Mouse (Mus musculus): ENCODE results near the gene Fbxl14. TPM values are rescaled to one million over a fixed set of nuclear protein-coding genes. Genes with fewer than 3 reads are reported as not detected.

The Fbxl14 gene
- polyA plus RNA-seq, 1 experiment from 2014 or later, result 3.8 TPM

- Histone ChIP-seq H3K9me3 (no peaks in the 10 kb centered on the region), H3K36me3 (no peaks in the 10 kb centered on the region), H3K9ac (no peak overlapping the region), H3K4me2 (no peak overlapping the region), H3K27ac (no peak overlapping the region), H3K4me3 (no peak overlapping the region), H3K27me3 (no peaks in the 10 kb centered on the region), H3K4me1 (peaks cover 10% of the 10 kb centered on the region)
- ATAC-seq (ENCODE audit: insufficient number of reproducible peaks, low FRiP score, low TSS enrichment, low read depth), result no peak
- 92% methylated on average over 6 of the region's 6 CpGs for WGBS
Measured at GRCm38 (mm10) chr6:119508221-119508620, 28.8 kb downstream of the Fbxl14 start.

GRCm38 (mm10) chr6:119508634-119509375 is 29.3 kb downstream of the Fbxl14 start:
- Histone ChIP-seq H3K9ac (no peak overlapping the region), H3K36me3 (no peaks in the 10 kb centered on the region), H3K27me3 (no peaks in the 10 kb centered on the region), H3K4me2 (no peak overlapping the region), H3K27ac (no peak overlapping the region), H3K4me1 (peaks cover 16% of the 10 kb centered on the region), H3K4me3 (no peak overlapping the region), H3K9me3 (no peaks in the 10 kb centered on the region)
- 81% methylated on average over 10 of the region's 10 CpGs for WGBS
- no peak for ATAC-seq (ENCODE audit: insufficient number of reproducible peaks, low FRiP score, low TSS enrichment, low read depth)

GRCm38 (mm10) chr6:119509437-119510037 is 30.1 kb downstream of the Fbxl14 start:
- no peak overlapping the region for H3K4me3 ChIP-seq
- H3K9ac ChIP-seq, result no peak overlapping the region
- no peak overlapping the region for H3K4me2 ChIP-seq
- no peaks in the 10 kb centered on the region for H3K9me3 ChIP-seq
- H3K27me3 ChIP-seq, result no peaks in the 10 kb centered on the region
- no peak overlapping the region for H3K27ac ChIP-seq
- ATAC-seq (ENCODE audit: insufficient number of reproducible peaks, low FRiP score, low TSS enrichment, low read depth), result no peak
- H3K4me1 ChIP-seq, result peaks cover 23% of the 10 kb centered on the region
- WGBS, result 80% methylated on average over 13 of the region's 13 CpGs
- H3K36me3 ChIP-seq, result no peaks in the 10 kb centered on the region

- WGBS, result 86% methylated on average over 11 of the region's 11 CpGs
- Histone ChIP-seq H3K4me1 (peaks cover 28% of the 10 kb centered on the region), H3K27me3 (no peaks in the 10 kb centered on the region), H3K4me3 (no peak overlapping the region), H3K9ac (no peak overlapping the region), H3K36me3 (no peaks in the 10 kb centered on the region), H3K4me2 (no peak overlapping the region), H3K27ac (no peak overlapping the region), H3K9me3 (no peaks in the 10 kb centered on the region)
- no peak for ATAC-seq (ENCODE audit: insufficient number of reproducible peaks, low FRiP score, low TSS enrichment, low read depth)
Measured at GRCm38 (mm10) chr6:119512701-119513100, 33.2 kb downstream of the Fbxl14 start.

- ATAC-seq (ENCODE audit: insufficient number of reproducible peaks, low FRiP score, low TSS enrichment, low read depth), result no peak
- WGBS, result 69% methylated on average over 5 of the region's 5 CpGs
Measured at GRCm38 (mm10) chr6:119513452-119513851, 34.0 kb downstream of the Fbxl14 start.

GRCm38 (mm10) chr6:119514085-119514484 is 34.6 kb downstream of the Fbxl14 start:
- peaks cover 28% of the 10 kb centered on the region for H3K4me1 ChIP-seq
- H3K9ac ChIP-seq, result no peak overlapping the region
- H3K36me3 ChIP-seq, result no peaks in the 10 kb centered on the region
- H3K4me3 ChIP-seq, result no peak overlapping the region
- no peak overlapping the region for H3K27ac ChIP-seq
- H3K4me2 ChIP-seq, result no peak overlapping the region
- H3K9me3 ChIP-seq, result no peaks in the 10 kb centered on the region
- no peaks in the 10 kb centered on the region for H3K27me3 ChIP-seq
- no peak for ATAC-seq (ENCODE audit: insufficient number of reproducible peaks, low FRiP score, low TSS enrichment, low read depth)
- WGBS, result 62% methylated on average over 7 of the region's 7 CpGs

More at GRCm38 (mm10) chr6:119513452-119513851, 34.0 kb downstream of the Fbxl14 start:
- H3K9me3 ChIP-seq, result no peaks in the 10 kb centered on the region
- no peak overlapping the region for H3K4me2 ChIP-seq
- H3K27ac ChIP-seq, result no peak overlapping the region
- no peaks in the 10 kb centered on the region for H3K27me3 ChIP-seq
- H3K4me1 ChIP-seq, result peaks cover 28% of the 10 kb centered on the region
- H3K4me3 ChIP-seq, result no peak overlapping the region
- no peak overlapping the region for H3K9ac ChIP-seq
- H3K36me3 ChIP-seq, result no peaks in the 10 kb centered on the region

- WGBS, result 57% methylated on average over 9 of the region's 9 CpGs
- peaks cover 10% of the 10 kb centered on the region for H3K4me1 ChIP-seq
Measured at GRCm38 (mm10) chr6:119520731-119521130, 41.3 kb downstream of the Fbxl14 start.

GRCm38 (mm10) chr6:119521482-119521900 is 42.0 kb downstream of the Fbxl14 start:
- Histone ChIP-seq H3K4me1 (peaks cover 10% of the 10 kb centered on the region), H3K4me2 (no peak overlapping the region), H3K36me3 (no peaks in the 10 kb centered on the region), H3K9me3 (no peaks in the 10 kb centered on the region), H3K4me3 (no peak overlapping the region), H3K27ac (0 out of 2 replicates have a peak overlapping the region, but pooled peaks have one; percentile 22), H3K27me3 (no peaks in the 10 kb centered on the region), H3K9ac (no peak overlapping the region)
- WGBS, result 70% methylated on average over 3 of the region's 3 CpGs
- no peak; the same call in 1 of the 2 replicates for ATAC-seq (ENCODE audit: insufficient number of reproducible peaks, low FRiP score, low TSS enrichment, low read depth)

More at GRCm38 (mm10) chr6:119520731-119521130, 41.3 kb downstream of the Fbxl14 start:
- no peak for ATAC-seq (ENCODE audit: insufficient number of reproducible peaks, low FRiP score, low TSS enrichment, low read depth)
- H3K9ac ChIP-seq, result no peak overlapping the region
- no peak overlapping the region for H3K4me3 ChIP-seq
- no peak overlapping the region for H3K27ac ChIP-seq
- no peaks in the 10 kb centered on the region for H3K27me3 ChIP-seq
- H3K4me2 ChIP-seq, result no peak overlapping the region
- no peaks in the 10 kb centered on the region for H3K36me3 ChIP-seq
- H3K9me3 ChIP-seq, result no peaks in the 10 kb centered on the region

GRCm38 (mm10) chr6:119521931-119522391 is 42.5 kb downstream of the Fbxl14 start:
- Histone ChIP-seq H3K27ac (0 out of 2 replicates have a peak overlapping the region, but pooled peaks have one; percentile 22), H3K27me3 (no peaks in the 10 kb centered on the region), H3K4me3 (no peak overlapping the region), H3K36me3 (no peaks in the 10 kb centered on the region), H3K4me1 (peaks cover 10% of the 10 kb centered on the region), H3K9ac (no peak overlapping the region), H3K4me2 (no peak overlapping the region), H3K9me3 (no peaks in the 10 kb centered on the region)
- WGBS, result 27% methylated on average over 3 of the region's 3 CpGs
- ATAC-seq (ENCODE audit: insufficient number of reproducible peaks, low FRiP score, low TSS enrichment, low read depth), result no peak

- H3K4me3 ChIP-seq, result no peak overlapping the region
- H3K36me3 ChIP-seq, result no peaks in the 10 kb centered on the region
- H3K4me2 ChIP-seq, result no peak overlapping the region
- no peak for ATAC-seq (ENCODE audit: insufficient number of reproducible peaks, low FRiP score, low TSS enrichment, low read depth)
- H3K9ac ChIP-seq, result no peak overlapping the region
- H3K9me3 ChIP-seq, result no peaks in the 10 kb centered on the region
- peaks cover 10% of the 10 kb centered on the region for H3K4me1 ChIP-seq
- 67% methylated on average over 5 of the region's 5 CpGs for WGBS
- H3K27ac ChIP-seq, result no peak overlapping the region
- no peaks in the 10 kb centered on the region for H3K27me3 ChIP-seq
Measured at GRCm38 (mm10) chr6:119526498-119526897, 47.0 kb downstream of the Fbxl14 start.

GRCm38 (mm10) chr6:119529659-119530058 is 50.2 kb downstream of the Fbxl14 start:
- no peaks in the 10 kb centered on the region for H3K4me1 ChIP-seq
- no peak overlapping the region for H3K27ac ChIP-seq
- ATAC-seq (ENCODE audit: insufficient number of reproducible peaks, low FRiP score, low TSS enrichment, low read depth), result no peak
- 80% methylated on average over 3 of the region's 3 CpGs for WGBS
- no peak overlapping the region for H3K4me3 ChIP-seq
- no peak overlapping the region for H3K4me2 ChIP-seq
- H3K27me3 ChIP-seq, result no peaks in the 10 kb centered on the region
- no peaks in the 10 kb centered on the region for H3K36me3 ChIP-seq
- no peaks in the 10 kb centered on the region for H3K9me3 ChIP-seq
- no peak overlapping the region for H3K9ac ChIP-seq

All from limb, embryonic 15.5 days (tissue).